Mouse (Mus musculus) kidney, adult 2 months (tissue): ENCODE measurements around the gene Trib3. TPM values are rescaled to one million over a fixed set of nuclear protein-coding genes. Genes with fewer than 3 reads are reported as not detected.

Experiments used
- DNase-seq: peaks from one replicate; pipeline ENCODE4 v3.0.0; 2021
- H3K27ac ChIP-seq: fragments of 200-500 bp; 2 replicates; pipeline ENCODE4 v1.5.1; 2012; ENCODE audit warnings: low read depth, low read length, control low read depth, inconsistent platforms; ENCODE audit not compliant: insufficient read depth
- H3K27me3 ChIP-seq: fragments of 200-500 bp; replicated peaks from 2 replicates; pipeline ENCODE4 v1.6.1; 2012; ENCODE audit warnings: mild to moderate bottlenecking, moderate library complexity, low read length, inconsistent platforms; ENCODE audit not compliant: control insufficient read depth, insufficient read depth
- H3K36me3 ChIP-seq: fragments of 200-500 bp; 2 replicates; pipeline ENCODE4 v1.6.1; 2012; ENCODE audit warnings: mild to moderate bottlenecking, moderate library complexity, low read length, inconsistent platforms; ENCODE audit not compliant: control insufficient read depth, insufficient read depth
- H3K4me1 ChIP-seq: fragments of 200-500 bp; 2 replicates; pipeline ENCODE4 v1.6.1; 2011; ENCODE audit warnings: low read length; ENCODE audit not compliant: control insufficient read depth, insufficient read depth
- H3K4me3 ChIP-seq: fragments of 200-500 bp; 2 replicates; pipeline ENCODE4 v1.5.1; 2011; ENCODE audit warnings: mild to moderate bottlenecking, low read depth, low read length, control low read depth; ENCODE audit not compliant: insufficient read depth
- CTCF ChIP-seq: fragments of 200-500 bp; conservative IDR thresholded peaks from 2 replicates; pipeline ENCODE4 v1.5.1; 2011; ENCODE audit warnings: low read depth, mild to moderate bottlenecking, control low read depth, low read length, moderate library complexity, mixed read lengths; ENCODE audit not compliant: insufficient read depth, insufficient read length
- POLR2A ChIP-seq: fragments of 200-500 bp; IDR thresholded peaks from one replicate; pipeline ENCODE4 v1.6.1; 2011; ENCODE audit warnings: low read depth, low read length, control low read depth
- WGBS: fragments of 180-500 bp; shearing (Covaris S2); methylation state at CpG from one replicate; pipeline ENCODE4 v1.1.7; 2018; 5-methylcytosine and 5-hydroxymethylcytosine counted together
- polyA plus RNA-seq: library from polyadenylated mRNA; depleted of rRNA; stranded (reverse); fragments of >200 nt; gene quantifications from 2 replicates; pipeline ENCODE4 v1.2.3, GENCODE M21; 2012

Trib3 gene
- polyA plus RNA-seq, 1 experiment = 1.4 TPM

- H3K27ac ChIP-seq = no peak overlapping the region
- no peaks in the 10 kb centered on the region for H3K36me3 ChIP-seq
- H3K4me3 ChIP-seq = no peak overlapping the region
- no peaks in the 10 kb centered on the region for H3K4me1 ChIP-seq
- no peak for DNase-seq
- TF ChIP-seq CTCF = no peak
- no peak for TF ChIP-seq POLR2A
- WGBS = 79% methylated on average over 9 of the region's 9 CpGs
- no peaks in the 10 kb centered on the region for H3K27me3 ChIP-seq
Observed at GRCm38 (mm10) chr2:152373547-152373946, 29.7 kb upstream of the Trib3 start.

- no peak for DNase-seq
- H3K27me3 ChIP-seq = no peaks in the 10 kb centered on the region
- H3K4me1 ChIP-seq = no peaks in the 10 kb centered on the region
- H3K36me3 ChIP-seq = no peaks in the 10 kb centered on the region
- TF ChIP-seq CTCF = no peak
- H3K27ac ChIP-seq = no peak overlapping the region
- no peak overlapping the region for H3K4me3 ChIP-seq
- 60% methylated on average over 4 of the region's 4 CpGs for WGBS
Observed at GRCm38 (mm10) chr2:152372661-152373060, 28.8 kb upstream of the Trib3 start.

GRCm38 (mm10) chr2:152372104-152372503, 28.3 kb upstream of the Trib3 start:
- no peaks in the 10 kb centered on the region for H3K27me3 ChIP-seq
- H3K36me3 ChIP-seq = no peaks in the 10 kb centered on the region
- H3K27ac ChIP-seq = no peak overlapping the region
- H3K4me3 ChIP-seq = no peak overlapping the region
- WGBS = 76% methylated on average over 7 of the region's 7 CpGs
- H3K4me1 ChIP-seq = no peaks in the 10 kb centered on the region
- DNase-seq = no peak
- no peak for TF ChIP-seq POLR2A
- TF ChIP-seq CTCF = no peak

- TF ChIP-seq CTCF (peak; percentile 89), POLR2A (no peak)
- 30% methylated on average over 14 of the region's 14 CpGs for WGBS
- peak; percentile 51 for DNase-seq
Observed at GRCm38 (mm10) chr2:152368532-152369140, 24.8 kb upstream of the Trib3 start.

GRCm38 (mm10) chr2:152367917-152368316, 24.1 kb upstream of the Trib3 start:
- Histone ChIP-seq H3K27ac (no peak overlapping the region), H3K4me1 (peaks cover 5% of the 10 kb centered on the region; the same call in 1 of the 2 replicates), H3K27me3 (no peaks in the 10 kb centered on the region), H3K36me3 (no peaks in the 10 kb centered on the region), H3K4me3 (no peak overlapping the region)
- TF ChIP-seq POLR2A (no peak), CTCF (no peak)
- DNase-seq = peak; percentile 17
- WGBS = 72% methylated on average over 5 of the region's 5 CpGs

More at GRCm38 (mm10) chr2:152368532-152369140, 24.8 kb upstream of the Trib3 start:
- Histone ChIP-seq H3K27me3 (no peaks in the 10 kb centered on the region), H3K27ac (no peak overlapping the region), H3K36me3 (no peaks in the 10 kb centered on the region), H3K4me1 (peaks cover 3% of the 10 kb centered on the region; the same call in 1 of the 2 replicates), H3K4me3 (no peak overlapping the region)

GRCm38 (mm10) chr2:152363245-152364147, 19.7 kb upstream of the Trib3 start:
- peak; percentile 95 for DNase-seq
- Histone ChIP-seq H3K36me3 (no peaks in the 10 kb centered on the region), H3K4me3 (no peak overlapping the region), H3K27ac (no peak overlapping the region), H3K4me1 (peaks cover 7% of the 10 kb centered on the region; the same call in 1 of the 2 replicates), H3K27me3 (no peaks in the 10 kb centered on the region)
- WGBS = 9% methylated on average over 17 of the region's 17 CpGs
- no peak for TF ChIP-seq POLR2A
- peak; percentile 89 for TF ChIP-seq CTCF

GRCm38 (mm10) chr2:152361193-152361592, 17.4 kb upstream of the Trib3 start:
- Histone ChIP-seq H3K27ac (0 out of 2 replicates have a peak overlapping the region, but pooled peaks have one; percentile 36), H3K36me3 (no peaks in the 10 kb centered on the region), H3K27me3 (no peaks in the 10 kb centered on the region), H3K4me3 (no peak overlapping the region), H3K4me1 (peaks cover 7% of the 10 kb centered on the region; the same call in 1 of the 2 replicates)
- WGBS = 93% methylated on average over 8 of the region's 8 CpGs
- TF ChIP-seq POLR2A = no peak
- TF ChIP-seq CTCF = no peak
- no peak for DNase-seq
